Mouse (Mus musculus) thymus, adult 2 months (tissue): ENCODE data around the gene Ap1s1.

Experiments
- CTCF ChIP-seq: fragments of 200-500 bp; IDR thresholded peaks from 2 replicates; pipeline ENCODE4 v1.5.1; 2012; ENCODE audit warnings: mild to moderate bottlenecking, control low read depth, low read length, moderate library complexity, borderline replicate concordance; ENCODE audit not compliant: control insufficient read depth, poor library complexity, insufficient read depth; ENCODE audit errors: extremely low read depth
- POLR2A ChIP-seq: fragments of 200-500 bp; IDR thresholded peaks from 2 replicates; pipeline ENCODE4 v1.6.1; 2012; ENCODE audit warnings: mild to moderate bottlenecking, low read length, control low read depth, moderate library complexity; ENCODE audit not compliant: control insufficient read depth, poor library complexity, insufficient read depth; ENCODE audit errors: extremely low read depth

DNA sequence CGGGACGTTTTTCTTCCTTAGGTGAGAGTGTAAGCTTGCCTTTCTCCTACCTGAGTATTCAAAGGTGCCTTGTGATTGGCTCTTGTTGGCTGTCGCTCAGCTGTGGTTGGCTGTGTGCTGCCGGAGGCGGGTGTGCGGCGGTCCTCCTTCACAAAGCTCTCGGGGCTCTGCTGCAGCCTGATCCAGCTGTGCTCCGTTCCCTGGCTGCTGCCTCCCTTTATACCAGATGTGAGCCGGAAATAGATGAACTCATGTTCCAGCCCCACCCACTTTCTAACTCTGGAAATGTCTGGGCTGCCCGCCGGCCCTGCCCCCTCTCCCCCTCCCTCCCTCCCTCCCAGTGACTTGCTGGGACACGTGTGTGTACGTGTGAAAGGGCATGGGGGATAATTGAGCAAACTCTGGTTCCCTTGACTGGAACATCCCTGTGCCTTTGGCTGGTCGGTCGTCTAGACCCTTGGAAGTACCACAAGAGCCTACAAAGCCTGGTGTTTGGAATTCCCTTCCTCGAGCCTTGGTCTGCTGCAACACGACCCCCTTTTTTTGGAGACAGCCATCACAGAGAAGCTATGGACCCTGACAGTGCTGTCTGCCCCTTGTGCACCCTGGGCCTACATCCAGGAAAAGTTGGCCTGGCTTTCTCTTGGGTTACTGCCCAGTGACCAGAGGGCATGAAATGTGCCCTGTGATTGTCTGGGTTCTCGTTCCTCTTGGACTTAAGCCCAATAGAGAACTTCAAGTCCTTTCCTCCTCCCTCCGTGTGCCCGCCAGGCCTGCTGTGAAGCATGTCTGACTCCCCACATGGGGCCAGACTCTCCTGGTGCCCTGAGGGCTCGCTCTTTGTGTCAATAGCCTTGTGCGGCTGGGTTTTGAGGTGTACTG lies 26.4 kb upstream of the Ap1s1 start, which contains the start of gene Serpine1:
- TF ChIP-seq POLR2A, result no peak
- no peak for TF ChIP-seq CTCF
